ENCODE assay signal across 10 mouse cellular contexts in the genomic region with DNA sequence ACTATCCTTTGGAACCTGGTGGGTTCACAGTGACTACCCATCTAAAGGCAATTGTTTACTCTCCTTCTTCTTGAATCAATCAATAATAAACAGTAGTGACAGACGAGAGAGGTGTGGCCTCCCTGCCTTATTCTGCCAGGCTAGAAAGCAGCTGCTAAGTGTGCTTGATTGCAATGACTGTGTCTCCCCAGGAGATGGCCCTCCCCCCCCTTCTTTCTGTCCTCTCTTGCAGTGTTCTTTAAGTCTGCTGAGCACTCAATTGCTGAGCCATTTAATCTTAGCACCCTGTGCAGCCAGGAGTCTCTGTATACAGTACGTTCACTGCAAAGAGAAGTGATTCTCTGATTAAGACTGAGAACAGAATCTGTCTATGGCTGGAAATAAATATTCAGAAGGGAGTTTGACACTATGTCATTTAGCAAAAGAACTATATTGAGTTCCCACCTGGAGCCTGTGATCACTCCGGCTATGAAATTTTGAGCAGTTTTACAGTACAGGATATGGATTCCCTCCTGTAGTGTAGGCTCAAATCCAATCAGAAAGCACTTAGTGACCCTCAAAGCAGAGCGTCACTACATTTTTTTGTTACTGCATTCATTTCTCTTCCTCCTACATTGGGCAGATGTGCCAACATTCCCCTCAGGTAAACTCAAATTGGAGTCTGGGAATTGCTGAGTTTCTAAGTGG. TPM values are rescaled to one million over a fixed set of nuclear protein-coding genes. Genes with fewer than 3 reads are reported as not detected.
DNase-seq lines count a peak whose midpoint lies in the region; ATAC-seq lines count a peak whose summit lies in the region.
"Had no signal": no experiment of that assay in that cellular context is flagged by ENCODE, and none has a peak within 500 bp of the region (broad histone marks: within the 10 kb centered on the region; RNA-seq: fewer than 3 reads in every experiment).

No protein-coding gene starts in this region.

- peak; percentile 65 for ATAC-seq in neural tube, embryonic 11.5 days (ENCODE audit: insufficient read depth, low FRiP score, low TSS enrichment)
- ATAC-seq in common myeloid progenitor, adult 5-6 weeks (replicated peaks; ENCODE audit: low read depth, poor library complexity, severe bottlenecking), result peak; percentile 87
- peak; percentile 55; the same call in 1 of the 2 replicates for ATAC-seq in megakaryocyte-erythroid progenitor cell, adult 5-6 weeks (replicated peaks; ENCODE audit: low FRiP score, low TSS enrichment, poor library complexity, severe bottlenecking)
- ATAC-seq in inflammation-experienced regulatory T-cells, adult 6 months, result no peak

- 77% methylated on average over 4 of the region's 4 CpGs for WGBS in neural tube, embryonic 11.5 days

- no peak overlapping the region for H3K9ac ChIP-seq in neural tube, embryonic 11.5 days (ENCODE audit: low read length)
- H3K9ac ChIP-seq: liver, embryonic 14.5 days had no signal

- no peaks in the 10 kb centered on the region for H3K4me1 ChIP-seq in neural tube, embryonic 11.5 days (ENCODE audit: control insufficient read depth, insufficient read depth, low read length)

- no peaks in the 10 kb centered on the region for H3K27me3 ChIP-seq in neural tube, embryonic 11.5 days (ENCODE audit: control insufficient read depth, insufficient read depth, low read length)

- H3K36me3 ChIP-seq in neural tube, embryonic 11.5 days (ENCODE audit: control insufficient read depth, insufficient read depth, low read length), result no peaks in the 10 kb centered on the region

- DNase-seq in neural tube, embryonic 11.5 days (ENCODE audit: low spot score), result no peak
- no peak for DNase-seq in neural tube, embryonic 10.5 days (ENCODE audit: extremely low spot score, low spot score)
- peak; percentile 26 for DNase-seq in telencephalon, adult 2 months (ENCODE audit: low read depth, low spot score)
- DNase-seq in testis, postnatal 10 days (ENCODE audit: low spot score), result no peak
- no peak for DNase-seq in adrenal gland, postnatal 14 days

- H3K27ac ChIP-seq in neural tube, embryonic 11.5 days (ENCODE audit: low read depth, low read length), result no peak overlapping the region
- H3K27ac ChIP-seq: liver, embryonic 14.5 days had no signal

- H3K9me3 ChIP-seq in neural tube, embryonic 11.5 days (ENCODE audit: control insufficient read depth, low read length), result no peaks in the 10 kb centered on the region

- no peak overlapping the region for H3K4me2 ChIP-seq in neural tube, embryonic 11.5 days (ENCODE audit: low read depth)

- no peak overlapping the region for H3K4me3 ChIP-seq in neural tube, embryonic 11.5 days (ENCODE audit: low read depth, low read length)

RNA-seq across cellular contexts. Expression of a gene that starts 32.8 kb away (rescaled TPM):
- 1.9 and 3.2 TPM in 2 replicates for polyA plus RNA-seq in neural tube, embryonic 11.5 days (2014; fragmentation: Nextera tagmentation; extraction: Ambion mirVana)
- not detected in 2 replicates for total RNA-seq in common myeloid progenitor, adult 5-6 weeks (2017)
- total RNA-seq in megakaryocyte-erythroid progenitor cell, adult 5-6 weeks (2014; fragmentation: Nextera tagmentation), result not detected in 2 replicates
- total RNA-seq in megakaryocyte-erythroid progenitor cell, adult 5-6 weeks (2017), result not detected in 2 replicates
- polyA plus RNA-seq in inflammation-experienced regulatory T-cells, adult 6 months (2017; shearing (Covaris generic)), result not detected
- total RNA-seq in adrenal gland, postnatal 14 days (2021), result 0.19 and 0.34 TPM in 2 replicates
- polyA plus RNA-seq: heart, embryonic 14.5 days; liver, embryonic 14.5 days had no signal
